Mouse (Mus musculus) kidney, adult 8-10 months (tissue): Measurements from ENCODE around the gene Glis3.
A peak's percentile ranks its signal among the peaks of the same experiment; 100 is the strongest.

Experiments
- DNase-seq, 2 experiments: peaks; one replicate each; pipeline ENCODE4 v3.0.0; 2022

The Glis3 gene

GRCm38 (mm10) chr19:28650836-28651235 is 29.0 kb downstream of the Glis3 start:
- no peak for DNase-seq

GRCm38 (mm10) chr19:28649489-28649888 is 30.4 kb downstream of the Glis3 start:
- DNase-seq = peak in 1 of 2 experiments; percentile 44

GRCm38 (mm10) chr19:28648881-28649280 is 31.0 kb downstream of the Glis3 start:
- no peak for DNase-seq

- no peak for DNase-seq
These were observed 32.5 kb downstream of the Glis3 start for GRCm38 (mm10) chr19:28647424-28647823.

GRCm38 (mm10) chr19:28646286-28646685 is 33.6 kb downstream of the Glis3 start:
- no peak for DNase-seq

GRCm38 (mm10) chr19:28640861-28641381 is 39.0 kb downstream of the Glis3 start:
- DNase-seq = no peak

- peak; percentile 48 to 77 for DNase-seq
These were observed 43.8 kb downstream of the Glis3 start for GRCm38 (mm10) chr19:28635991-28636553.

- no peak for DNase-seq
These were observed 44.9 kb downstream of the Glis3 start for GRCm38 (mm10) chr19:28634986-28635385.

GRCm38 (mm10) chr19:28628416-28628815 is 51.5 kb downstream of the Glis3 start:
- DNase-seq = peak; percentile 44 to 62

- DNase-seq = no peak
These were observed 53.7 kb downstream of the Glis3 start for GRCm38 (mm10) chr19:28626189-28626588.

GRCm38 (mm10) chr19:28624571-28624970 is 55.3 kb downstream of the Glis3 start:
- DNase-seq = no peak

GRCm38 (mm10) chr19:28623726-28624125 is 56.2 kb downstream of the Glis3 start:
- DNase-seq = peak in 1 of 2 experiments; percentile 51

GRCm38 (mm10) chr19:28621608-28622505 is 58.0 kb downstream of the Glis3 start:
- DNase-seq = peak; percentile 73 to 91

- no peak for DNase-seq
These were observed 62.1 kb downstream of the Glis3 start for GRCm38 (mm10) chr19:28617736-28618135.

GRCm38 (mm10) chr19:28617191-28617590 is 62.7 kb downstream of the Glis3 start:
- peak in 1 of 2 experiments; percentile 49 for DNase-seq

GRCm38 (mm10) chr19:28616487-28616886 is 63.4 kb downstream of the Glis3 start:
- no peak for DNase-seq

GRCm38 (mm10) chr19:28612249-28612648 is 67.6 kb downstream of the Glis3 start:
- DNase-seq = no peak

- no peak for DNase-seq
These were observed 71.1 kb downstream of the Glis3 start for GRCm38 (mm10) chr19:28608747-28609146.

- DNase-seq = no peak
These were observed 71.6 kb downstream of the Glis3 start for GRCm38 (mm10) chr19:28608277-28608676.

- no peak for DNase-seq
These were observed 79.0 kb downstream of the Glis3 start for GRCm38 (mm10) chr19:28600866-28601265.

- no peak for DNase-seq
These were observed 85.7 kb downstream of the Glis3 start for GRCm38 (mm10) chr19:28594215-28594614.

GRCm38 (mm10) chr19:28592981-28593380 is 86.9 kb downstream of the Glis3 start:
- no peak for DNase-seq

- DNase-seq = no peak
These were observed 88.0 kb downstream of the Glis3 start for GRCm38 (mm10) chr19:28591736-28592477.
